ENCODE assay signal across 9 mouse cellular contexts in the genomic region with DNA sequence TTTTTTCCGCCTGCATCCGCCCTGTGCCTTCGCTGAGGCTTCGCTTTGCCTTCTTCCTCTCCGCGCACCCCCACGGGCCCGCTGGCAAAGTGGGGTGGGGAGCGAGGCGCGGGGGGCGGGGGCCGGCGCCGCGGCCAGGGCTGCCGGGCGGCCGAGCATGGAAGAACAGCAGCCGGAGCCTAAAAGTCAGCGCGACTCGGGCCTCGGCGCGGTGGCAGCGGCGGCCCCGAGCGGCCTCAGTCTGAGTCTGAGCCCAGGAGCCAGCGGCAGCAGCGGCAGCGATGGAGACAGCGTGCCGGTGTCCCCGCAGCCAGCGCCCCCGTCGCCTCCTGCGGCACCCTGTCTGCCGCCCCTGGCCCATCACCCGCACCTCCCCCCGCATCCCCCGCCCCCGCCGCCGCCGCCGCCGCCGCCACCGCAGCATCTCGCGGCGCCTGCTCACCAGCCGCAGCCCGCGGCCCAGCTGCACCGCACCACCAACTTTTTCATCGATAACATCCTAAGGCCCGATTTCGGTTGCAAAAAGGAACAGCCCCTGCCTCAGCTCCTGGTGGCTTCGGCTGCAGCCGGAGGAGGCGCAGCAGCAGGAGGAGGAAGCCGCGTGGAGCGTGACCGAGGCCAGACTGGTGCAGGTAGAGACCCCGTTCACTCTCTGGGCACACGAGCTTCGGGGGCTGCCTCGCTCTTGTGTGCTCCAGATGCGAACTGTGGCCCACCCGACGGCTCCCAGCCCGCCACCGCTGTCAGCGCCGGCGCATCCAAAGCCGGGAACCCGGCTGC. TPM values are rescaled to one million over a fixed set of nuclear protein-coding genes. Genes with fewer than 3 reads are reported as not detected.
DNase-seq lines count a peak whose midpoint lies in the region; ATAC-seq and TF ChIP-seq lines count a peak whose summit lies in the region.
"Had no signal": no experiment of that assay in that cellular context is flagged by ENCODE, and none has a peak within 500 bp of the region (broad histone marks: within the 10 kb centered on the region; RNA-seq: fewer than 3 reads in every experiment).

No protein-coding gene starts in this region.

- peak overlapping the region; percentile 89 for H3K4me2 ChIP-seq in heart, embryonic 12.5 days
- H3K4me2 ChIP-seq in embryonic facial prominence, embryonic 15.5 days (replicated peaks): peak overlapping the region; percentile 90
- peak overlapping the region; percentile 73 for H3K4me2 ChIP-seq in kidney, postnatal 0 days (ENCODE audit: low read length)

- H3K4me3 ChIP-seq in heart, embryonic 12.5 days: peak overlapping the region; percentile 58
- H3K4me3 ChIP-seq in embryonic facial prominence, embryonic 15.5 days (replicated peaks): peak overlapping the region; percentile 53
- H3K4me3 ChIP-seq in kidney, postnatal 0 days (replicated peaks; ENCODE audit: low read depth, low read length): peak overlapping the region; percentile 44

- H3K27ac ChIP-seq in heart, embryonic 12.5 days (ENCODE audit: poor library complexity, severe bottlenecking): no peak overlapping the region
- H3K27ac ChIP-seq in embryonic facial prominence, embryonic 15.5 days (replicated peaks): peak overlapping the region; percentile 71; the same call in 1 of the 2 replicates
- H3K27ac ChIP-seq in kidney, postnatal 0 days: no peak overlapping the region

- ATAC-seq in heart, embryonic 12.5 days (ENCODE audit: insufficient number of reproducible peaks, low FRiP score): no peak
- no peak for ATAC-seq in embryonic facial prominence, embryonic 15.5 days (ENCODE audit: insufficient number of reproducible peaks, low FRiP score, low TSS enrichment, low read depth)
- ATAC-seq in kidney, postnatal 0 days (replicated peaks; ENCODE audit: low FRiP score, low read depth): no peak
- no peak for ATAC-seq in erythroblast, adult 5-6 weeks (replicated peaks; ENCODE audit: low FRiP score, poor library complexity, severe bottlenecking)

- H3K9me3 ChIP-seq in heart, embryonic 12.5 days (replicated peaks): no peaks in the 10 kb centered on the region
- H3K9me3 ChIP-seq in embryonic facial prominence, embryonic 15.5 days (replicated peaks): no peaks in the 10 kb centered on the region
- H3K9me3 ChIP-seq in kidney, postnatal 0 days (replicated peaks; ENCODE audit: low read length): no peaks in the 10 kb centered on the region

- no peaks in the 10 kb centered on the region for H3K36me3 ChIP-seq in heart, embryonic 12.5 days
- H3K36me3 ChIP-seq in embryonic facial prominence, embryonic 15.5 days: no peaks in the 10 kb centered on the region
- H3K36me3 ChIP-seq in kidney, postnatal 0 days (ENCODE audit: insufficient read depth, low read length): no peaks in the 10 kb centered on the region

- peaks cover 90% of the 10 kb centered on the region for H3K27me3 ChIP-seq in heart, embryonic 12.5 days (replicated peaks)
- peaks cover 92% of the 10 kb centered on the region for H3K27me3 ChIP-seq in embryonic facial prominence, embryonic 15.5 days
- H3K27me3 ChIP-seq in kidney, postnatal 0 days (ENCODE audit: insufficient read depth, low read length): peaks cover 92% of the 10 kb centered on the region

- H3K4me1 ChIP-seq in heart, embryonic 12.5 days (replicated peaks): peaks cover 20% of the 10 kb centered on the region
- peaks cover 32% of the 10 kb centered on the region for H3K4me1 ChIP-seq in embryonic facial prominence, embryonic 15.5 days
- H3K4me1 ChIP-seq in kidney, postnatal 0 days (replicated peaks; ENCODE audit: insufficient read depth, low read length): peaks cover 14% of the 10 kb centered on the region; the same call in 1 of the 2 replicates

- H3K9ac ChIP-seq in heart, embryonic 12.5 days: peak overlapping the region; percentile 54
- H3K9ac ChIP-seq in embryonic facial prominence, embryonic 15.5 days: peak overlapping the region; percentile 31; the same call in 1 of the 2 replicates
- no peak overlapping the region for H3K9ac ChIP-seq in kidney, postnatal 0 days (ENCODE audit: low read depth, low read length)

- under 1% methylated on average over 66 of the region's 83 CpGs for WGBS in heart, embryonic 12.5 days
- under 1% methylated on average over 71 of the region's 83 CpGs for WGBS in embryonic facial prominence, embryonic 15.5 days
- WGBS in kidney, postnatal 0 days: under 1% methylated on average over 81 of the region's 83 CpGs

- no peak for DNase-seq in heart, postnatal 36 days
- DNase-seq in Muller cell, postnatal 12 days (ENCODE audit: inconsistent ontology term): peak; percentile 54
- DNase-seq in kidney, postnatal 0 days (ENCODE audit: low spot score): no peak
- peak; percentile 84 for DNase-seq in neural tube, embryonic 10.5 days (ENCODE audit: extremely low spot score, low spot score)
- no peak for DNase-seq in thymus, postnatal 25 days

- intact Hi-C loops in heart, postnatal 36 days (cut with DNase I): no loop called here

- no peak for TF ChIP-seq CTCF in kidney, postnatal 0 days (IDR thresholded peaks at IDR 0.05; ENCODE audit: low read depth)

RNA-seq across cellular contexts. Expression of a gene that starts 0.8 kb away (rescaled TPM):
- 0.06 TPM in 1 of 2 replicates, not detected in the other for polyA plus RNA-seq in heart, embryonic 12.5 days (2016; fragmentation: Nextera tagmentation; extraction: Ambion mirVana)
- total RNA-seq in heart, postnatal 36 days (2021): not detected
- 1.9 and 2.1 TPM in 2 replicates for polyA plus RNA-seq in embryonic facial prominence, embryonic 15.5 days (2015; fragmentation: Nextera tagmentation; extraction: Ambion mirVana)
- polyA plus RNA-seq in kidney, postnatal 0 days (2015; fragmentation: Nextera tagmentation; extraction: Ambion mirVana): not detected in 2 replicates
- total RNA-seq in erythroblast, adult 5-6 weeks (2015; ENCODE audit: low replicate concordance): not detected in 2 replicates
- not detected in 2 replicates for total RNA-seq in erythroblast, adult 5-6 weeks (2017; ENCODE audit: low replicate concordance)
- total RNA-seq: left cerebral cortex, postnatal 36 days had no signal

Comparison
In these comparisons a context has a peak if more than half of its experiments do, and no peak if none do; other contexts are left out.
1. DNase-seq: peak in Muller cell, postnatal 12 days (single experiment) and neural tube, embryonic 10.5 days (single experiment); none in heart, postnatal 36 days (0 of 2), kidney, postnatal 0 days (single experiment) and thymus, postnatal 25 days (single experiment).
2. Peak in every context shown above with its lines, with median percentiles within 50 percentile points of each other: H3K4me2 ChIP-seq and H3K4me3 ChIP-seq.